Mouse (Mus musculus): Measurements from ENCODE around the gene Cop1. TPM values are rescaled to one million over a fixed set of nuclear protein-coding genes. Genes with fewer than 3 reads are reported as not detected.
"Not testable (repeated sequence)": the region's sequence is repeated elsewhere in the genome, so short reads cannot be mapped to it uniquely, and the experiment has no call there.

The Cop1 gene
- polyA plus RNA-seq (2015; fragmentation: Nextera tagmentation; extraction: Ambion mirVana), result 21.3 and 21.6 TPM in 2 replicates

- not testable (repeated sequence) for H3K36me3 ChIP-seq, H3K9me3 ChIP-seq, H3K27me3 ChIP-seq
- Histone ChIP-seq H3K4me3 (replicated peaks) (peak within 1 kb of the TSS; percentile 87), H3K9ac (replicated peaks) (peak within 1 kb of the TSS; percentile 82), H3K27ac (peak within 1 kb of the TSS; percentile 93), H3K4me2 (replicated peaks) (peak within 1 kb of the TSS; percentile 73), H3K4me1 (replicated peaks) (peaks cover 34% of the 10 kb centered on the region)
- under 1% methylated on average over 77 of the region's 97 CpGs for WGBS
- ATAC-seq, result peak; percentile 98
These were observed at the start of gene Cop1 for GRCm38 (mm10) chr1:159231781-159232571. TSS of gene Cop1 (plus strand) at chr1:159232320.

DNA sequence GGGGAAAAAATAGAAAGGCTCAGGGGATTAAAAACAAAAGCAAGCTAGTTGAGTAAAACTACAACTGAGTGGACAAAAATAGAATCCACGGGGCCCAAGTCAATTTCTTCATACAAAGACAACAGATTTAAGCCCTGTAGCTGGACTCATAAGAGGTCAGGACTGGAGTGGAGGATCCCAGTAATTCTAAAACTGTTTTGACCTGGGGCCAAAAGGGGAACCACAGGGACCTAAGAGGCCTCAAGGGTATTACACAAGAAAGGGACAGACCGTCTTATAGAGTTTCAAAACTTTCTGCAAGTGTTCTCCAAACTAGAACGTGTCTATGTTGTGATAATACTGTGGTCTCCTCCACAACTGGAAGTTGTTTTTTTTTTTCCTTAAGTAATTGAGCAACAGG lies 45.4 kb upstream of the Cop1 start:
- H3K27ac ChIP-seq, result no peak overlapping the region
- H3K4me2 ChIP-seq (replicated peaks), result no peak overlapping the region
- no peaks in the 10 kb centered on the region for H3K9me3 ChIP-seq
- no peaks in the 10 kb centered on the region for H3K36me3 ChIP-seq
- ATAC-seq, result no peak
- no peak overlapping the region for H3K4me3 ChIP-seq (replicated peaks)
- H3K27me3 ChIP-seq, result no peaks in the 10 kb centered on the region
- no peak overlapping the region for H3K9ac ChIP-seq (replicated peaks)
- no peaks in the 10 kb centered on the region for H3K4me1 ChIP-seq (replicated peaks)
- 47% methylated on average over 3 of the region's 3 CpGs for WGBS

DNA sequence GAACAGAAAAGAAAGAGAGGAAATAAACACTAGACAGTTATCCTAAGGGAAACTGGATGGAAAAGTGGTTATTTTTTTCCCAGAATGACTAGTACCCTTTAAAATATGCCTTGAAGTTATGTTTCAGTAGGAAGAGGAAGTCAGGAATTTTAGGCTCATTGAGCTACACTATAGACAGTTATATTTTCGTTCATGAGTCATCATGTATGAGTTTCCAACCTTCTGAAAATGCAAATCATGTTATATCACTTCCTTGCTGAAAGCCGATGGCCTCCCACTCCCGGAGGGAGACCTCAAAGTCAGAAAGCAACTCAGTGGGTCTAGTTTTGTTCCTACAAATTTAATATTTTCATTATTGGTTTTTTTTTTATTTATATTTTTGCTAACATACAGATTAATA lies 33.5 kb upstream of the Cop1 start:
- Histone ChIP-seq H3K4me1 (replicated peaks) (no peaks in the 10 kb centered on the region), H3K4me3 (replicated peaks) (no peak overlapping the region), H3K4me2 (replicated peaks) (no peak overlapping the region), H3K9ac (replicated peaks) (no peak overlapping the region), H3K36me3 (no peaks in the 10 kb centered on the region), H3K27me3 (no peaks in the 10 kb centered on the region), H3K27ac (no peak overlapping the region), H3K9me3 (no peaks in the 10 kb centered on the region)
- no peak for ATAC-seq
- WGBS, result 75% methylated on average over 3 of the region's 3 CpGs

- Histone ChIP-seq H3K4me3 (replicated peaks) (no peak overlapping the region), H3K9me3 (no peaks in the 10 kb centered on the region), H3K4me2 (replicated peaks) (no peak overlapping the region), H3K36me3 (no peaks in the 10 kb centered on the region), H3K9ac (replicated peaks) (no peak overlapping the region), H3K4me1 (replicated peaks) (no peaks in the 10 kb centered on the region), H3K27me3 (no peaks in the 10 kb centered on the region), H3K27ac (no peak overlapping the region)
- ATAC-seq, result no peak
- 92% methylated on average over 3 of the region's 3 CpGs for WGBS
These were observed 32.5 kb upstream of the Cop1 start for GRCm38 (mm10) chr1:159199606-159200005.

DNA sequence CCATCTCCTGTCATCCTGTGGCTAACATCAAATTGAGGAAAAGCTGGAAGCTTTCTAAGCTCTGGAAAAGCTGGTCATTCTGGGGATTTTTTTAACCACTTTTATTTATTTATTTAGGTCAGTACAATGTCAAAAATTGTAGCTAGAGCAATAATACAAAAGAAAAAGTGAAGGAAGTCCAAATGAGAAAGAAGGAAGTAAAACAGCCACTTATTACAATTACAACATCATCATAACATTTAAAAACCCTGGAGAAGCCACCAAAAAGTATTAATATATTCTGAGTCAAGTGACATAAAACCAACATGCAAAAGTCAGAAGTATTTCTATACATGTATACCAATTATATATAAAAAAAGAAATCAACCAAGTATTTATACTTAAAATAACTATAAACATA lies 30.9 kb upstream of the Cop1 start:
- Histone ChIP-seq H3K9ac (replicated peaks) (no peak overlapping the region), H3K4me3 (replicated peaks) (no peak overlapping the region), H3K27ac (no peak overlapping the region), H3K4me1 (replicated peaks) (no peaks in the 10 kb centered on the region), H3K36me3 (no peaks in the 10 kb centered on the region), H3K4me2 (replicated peaks) (no peak overlapping the region), H3K9me3 (no peaks in the 10 kb centered on the region), H3K27me3 (no peaks in the 10 kb centered on the region)
- ATAC-seq, result no peak

DNA sequence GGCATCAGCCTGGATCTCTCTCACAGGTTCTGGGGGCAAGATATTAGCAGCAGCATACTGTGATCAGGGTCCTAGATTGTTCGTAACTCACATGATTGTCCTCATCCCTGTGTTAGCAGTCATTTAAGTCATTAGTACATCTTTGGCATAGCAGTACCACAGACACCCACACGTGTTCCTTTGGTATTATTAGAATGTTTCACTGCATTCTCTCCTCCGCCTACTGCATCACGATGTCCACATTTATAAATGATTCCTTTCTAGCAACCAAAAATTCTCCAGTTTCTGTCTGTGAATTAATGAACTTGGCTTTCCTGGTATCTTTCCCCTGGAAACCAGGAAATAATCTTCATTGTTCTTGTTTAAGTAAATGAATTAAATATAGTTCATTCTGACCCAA lies 20.4 kb upstream of the Cop1 start:
- no peaks in the 10 kb centered on the region for H3K27me3 ChIP-seq
- no peaks in the 10 kb centered on the region for H3K4me1 ChIP-seq (replicated peaks)
- H3K36me3 ChIP-seq, result no peaks in the 10 kb centered on the region
- H3K9ac ChIP-seq (replicated peaks), result no peak overlapping the region
- 84% methylated on average over 4 of the region's 4 CpGs for WGBS
- no peak for ATAC-seq
- no peaks in the 10 kb centered on the region for H3K9me3 ChIP-seq
- no peak overlapping the region for H3K4me2 ChIP-seq (replicated peaks)
- H3K4me3 ChIP-seq (replicated peaks), result no peak overlapping the region
- H3K27ac ChIP-seq, result no peak overlapping the region

- H3K9me3 ChIP-seq, result no peaks in the 10 kb centered on the region
- no peak for ATAC-seq
- no peaks in the 10 kb centered on the region for H3K4me1 ChIP-seq (replicated peaks)
- H3K4me2 ChIP-seq (replicated peaks), result no peak overlapping the region
- H3K36me3 ChIP-seq, result no peaks in the 10 kb centered on the region
- H3K27ac ChIP-seq, result no peak overlapping the region
- H3K27me3 ChIP-seq, result no peaks in the 10 kb centered on the region
- H3K4me3 ChIP-seq (replicated peaks), result no peak overlapping the region
- WGBS, result 91% methylated on average over 4 of the region's 4 CpGs
- H3K9ac ChIP-seq (replicated peaks), result no peak overlapping the region
These were observed 14.7 kb upstream of the Cop1 start for GRCm38 (mm10) chr1:159217437-159217836.

DNA sequence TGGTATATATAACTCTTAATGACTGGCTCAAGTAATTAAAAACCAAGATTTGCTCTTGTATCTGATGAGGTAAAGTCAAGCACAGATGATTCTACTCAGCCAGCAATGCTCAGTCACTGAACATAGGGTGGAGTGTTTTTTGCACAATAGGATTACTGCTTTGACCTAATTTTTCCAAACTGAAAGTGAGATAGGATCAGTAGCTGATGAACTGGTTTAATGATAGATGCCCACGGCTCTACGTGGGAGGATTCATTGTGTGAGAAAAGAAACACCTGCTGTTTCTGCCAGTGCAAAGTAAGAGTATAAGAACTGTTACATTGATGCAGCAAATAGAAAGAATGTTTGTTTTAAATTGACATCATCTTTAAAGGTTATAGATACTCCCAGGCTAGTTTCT lies 10.1 kb upstream of the Cop1 start:
- H3K27me3 ChIP-seq, result no peaks in the 10 kb centered on the region
- no peak overlapping the region for H3K27ac ChIP-seq
- H3K36me3 ChIP-seq, result no peaks in the 10 kb centered on the region
- H3K4me3 ChIP-seq (replicated peaks), result no peak overlapping the region
- H3K9ac ChIP-seq (replicated peaks), result no peak overlapping the region
- no peaks in the 10 kb centered on the region for H3K9me3 ChIP-seq
- no peak overlapping the region for H3K4me2 ChIP-seq (replicated peaks)
- no peak for ATAC-seq
- 86% methylated on average over 2 of the region's 2 CpGs for WGBS
- H3K4me1 ChIP-seq (replicated peaks), result no peaks in the 10 kb centered on the region

DNA sequence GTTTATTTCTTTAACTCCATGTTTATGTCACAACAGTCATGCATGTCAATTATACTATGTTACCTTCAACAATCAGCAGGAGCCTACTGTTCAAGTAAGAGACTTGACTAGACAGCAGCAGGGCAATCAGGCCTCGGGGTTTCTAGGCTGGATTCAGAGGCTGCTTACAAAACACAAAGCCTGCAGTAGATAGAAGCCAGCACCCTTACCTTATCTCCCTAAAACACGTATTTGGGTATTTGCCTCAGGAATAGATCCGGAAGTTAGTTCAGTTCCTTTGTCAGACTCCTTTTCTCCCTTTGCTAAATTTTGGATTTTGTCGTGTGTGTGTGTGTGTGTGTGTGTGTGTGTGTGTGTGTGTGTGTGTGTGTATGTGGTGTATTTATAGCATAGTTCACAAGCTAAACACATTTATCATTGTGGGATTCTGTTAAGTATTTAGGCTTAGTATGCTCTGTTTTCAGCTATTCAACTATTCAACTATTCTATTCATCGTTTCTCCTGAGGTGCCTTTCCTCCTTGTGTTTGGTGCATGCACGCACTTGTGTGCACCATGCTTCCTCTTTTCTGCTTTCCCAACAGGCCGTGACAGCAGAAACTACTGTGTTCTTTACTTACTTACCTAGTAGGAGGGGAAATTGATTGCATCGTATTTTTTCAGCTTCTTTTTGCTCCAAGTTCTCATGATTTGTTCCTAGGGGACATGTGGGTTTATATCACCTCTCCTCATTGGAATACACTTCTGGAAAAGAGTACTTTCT lies 6.9 kb upstream of the Cop1 start:
- ATAC-seq, result no peak
- Histone ChIP-seq H3K4me1 (replicated peaks) (no peaks in the 10 kb centered on the region), H3K9me3 (no peaks in the 10 kb centered on the region), H3K27me3 (no peaks in the 10 kb centered on the region), H3K36me3 (no peaks in the 10 kb centered on the region), H3K4me3 (replicated peaks) (no peak overlapping the region), H3K9ac (replicated peaks) (no peak overlapping the region), H3K4me2 (replicated peaks) (no peak overlapping the region), H3K27ac (no peak overlapping the region)
- 77% methylated on average over 8 of the region's 8 CpGs for WGBS

GRCm38 (mm10) chr1:159232572-159233261 lies 597 bp downstream of the Cop1 start:
- WGBS, result under 1% methylated on average over 17 of the region's 47 CpGs

DNA sequence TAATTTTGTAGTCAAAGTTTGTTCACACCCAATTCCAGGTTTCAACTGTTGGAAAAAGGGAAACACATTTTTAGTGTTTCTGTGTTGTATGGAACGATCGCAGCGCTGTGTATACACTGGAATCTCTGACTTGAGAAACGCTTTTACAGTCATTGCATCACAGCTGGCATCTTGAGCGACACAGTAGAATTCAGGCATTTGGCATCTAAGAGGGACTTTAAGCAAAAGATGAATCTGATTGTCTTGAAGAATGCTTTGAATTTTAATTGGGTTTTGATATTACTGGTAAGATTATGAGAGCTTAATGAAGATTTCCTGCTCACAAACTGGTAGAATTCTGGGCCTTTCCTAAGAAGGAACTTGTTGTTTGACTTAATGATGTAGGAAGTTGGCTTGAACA lies 1.3 kb downstream of the Cop1 start:
- Histone ChIP-seq H3K4me1 (replicated peaks) (peaks cover 38% of the 10 kb centered on the region), H3K27ac (no peak overlapping the region), H3K9ac (replicated peaks) (peak overlapping the region; percentile 82), H3K27me3 (no peaks in the 10 kb centered on the region), H3K4me3 (replicated peaks) (peak overlapping the region; percentile 87), H3K4me2 (replicated peaks) (peak overlapping the region; percentile 73), H3K36me3 (no peaks in the 10 kb centered on the region), H3K9me3 (no peaks in the 10 kb centered on the region)
- no peak for ATAC-seq
- 43% methylated on average over 5 of the region's 5 CpGs for WGBS

More at GRCm38 (mm10) chr1:159232572-159233261, 597 bp downstream of the Cop1 start:
- not testable (repeated sequence) for H3K36me3 ChIP-seq, H3K27me3 ChIP-seq, H3K9me3 ChIP-seq
- Histone ChIP-seq H3K4me1 (replicated peaks) (peaks cover 38% of the 10 kb centered on the region), H3K27ac (peak overlapping the region; percentile 93), H3K9ac (replicated peaks) (peak overlapping the region; percentile 82), H3K4me3 (replicated peaks) (peak overlapping the region; percentile 87), H3K4me2 (replicated peaks) (peak overlapping the region; percentile 73)
- peak; percentile 74 for ATAC-seq

- no peaks in the 10 kb centered on the region for H3K36me3 ChIP-seq
- no peaks in the 10 kb centered on the region for H3K27me3 ChIP-seq
- no peak overlapping the region for H3K27ac ChIP-seq
- 75% methylated on average over 2 of the region's 2 CpGs for WGBS
- peak overlapping the region; percentile 43 for H3K4me2 ChIP-seq (replicated peaks)
- no peak for ATAC-seq
- peak overlapping the region; percentile 17; the same call in 1 of the 2 replicates for H3K4me3 ChIP-seq (replicated peaks)
- peaks cover 40% of the 10 kb centered on the region for H3K4me1 ChIP-seq (replicated peaks)
- no peak overlapping the region for H3K9ac ChIP-seq (replicated peaks)
- no peaks in the 10 kb centered on the region for H3K9me3 ChIP-seq
These were observed 2.4 kb downstream of the Cop1 start for GRCm38 (mm10) chr1:159234496-159234895.

Measured in midbrain, embryonic 13.5 days (tissue).